Mouse (Mus musculus): ENCODE measurements around the gene Sclt1. TPM values are rescaled to one million over a fixed set of nuclear protein-coding genes. Genes with fewer than 3 reads are reported as not detected.
A peak's percentile ranks its signal among the peaks of the same experiment; 100 is the strongest.

The Sclt1 gene
- polyA plus RNA-seq, 1 experiment, result 9.2 TPM

DNA sequence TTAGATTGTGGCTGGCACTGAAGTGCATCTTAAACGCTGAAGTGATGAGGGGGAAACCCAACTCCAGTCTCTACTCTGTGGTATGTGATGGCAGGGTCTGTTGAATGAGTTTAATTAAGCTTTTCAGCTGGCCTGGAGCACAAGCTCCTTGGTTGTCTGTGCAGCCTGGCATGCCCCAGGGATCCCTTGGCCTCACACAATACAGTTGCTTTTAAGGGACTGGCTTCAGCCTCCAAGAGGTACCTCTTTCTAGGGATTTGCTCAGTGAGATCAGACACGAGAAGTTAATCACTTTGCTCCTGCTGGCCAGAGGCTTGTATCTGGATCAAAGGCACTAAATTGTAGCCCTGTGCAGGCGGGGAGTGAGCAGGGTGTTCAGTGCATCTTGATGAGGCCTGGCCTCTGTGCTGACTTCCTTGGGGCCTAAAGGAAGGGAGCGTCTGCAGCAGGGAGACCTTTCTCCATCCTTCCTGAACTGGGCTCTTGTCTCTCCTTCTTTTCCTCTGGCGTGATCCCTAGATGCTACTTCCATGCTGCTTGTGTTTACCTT lies 138.8 kb downstream of the Sclt1 start:
- DNase-seq, result no peak
- Histone ChIP-seq H3K27me3 (ENCODE audit: control insufficient read depth, insufficient read depth, low read length) (no peaks in the 10 kb centered on the region), H3K4me3 (ENCODE audit: control insufficient read depth, insufficient read depth, low read length) (no peak overlapping the region), H3K4me1 (replicated peaks; ENCODE audit: control insufficient read depth, insufficient read depth, low read length) (peaks cover 31% of the 10 kb centered on the region), H3K27ac (ENCODE audit: control insufficient read depth, insufficient read depth, low read length) (no peak overlapping the region), H3K36me3 (ENCODE audit: control insufficient read depth, insufficient read depth, low read length) (peaks cover 7% of the 10 kb centered on the region; the same call in 1 of the 2 replicates)
- 81% methylated on average over 5 of the region's 5 CpGs for WGBS
- TF ChIP-seq CTCF (IDR thresholded peaks at IDR 0.05; ENCODE audit: borderline replicate concordance, control insufficient read depth, extremely low read depth, insufficient read depth, low read length, poor library complexity), result no peak
- TF ChIP-seq POLR2A (IDR thresholded peaks at IDR 0.05; ENCODE audit: control insufficient read depth, extremely low read depth, insufficient read depth, low read length, poor library complexity), result no peak

DNA sequence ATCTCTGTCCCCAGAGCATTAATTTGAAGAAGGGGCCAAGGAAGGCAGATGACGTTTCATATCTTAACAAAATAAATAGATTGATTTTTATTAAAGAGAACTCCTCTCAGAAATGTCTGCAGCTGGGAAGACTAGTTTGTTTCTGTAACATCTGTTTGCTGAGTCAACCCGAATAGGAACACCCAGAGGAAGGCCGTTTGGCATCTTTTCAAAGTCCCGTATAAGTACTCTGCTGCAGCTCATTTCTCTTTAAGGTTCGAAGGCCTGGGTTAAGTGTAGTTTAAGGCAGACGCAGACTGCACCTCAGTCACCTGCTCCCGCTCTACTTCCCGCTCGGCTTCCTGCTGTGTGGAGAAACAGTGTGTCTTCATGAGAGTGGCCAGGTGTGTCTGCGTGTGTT lies 139.4 kb downstream of the Sclt1 start:
- no peaks in the 10 kb centered on the region for H3K27me3 ChIP-seq (ENCODE audit: control insufficient read depth, insufficient read depth, low read length)
- H3K36me3 ChIP-seq (ENCODE audit: control insufficient read depth, insufficient read depth, low read length), result peaks cover 10% of the 10 kb centered on the region
- H3K4me1 ChIP-seq (replicated peaks; ENCODE audit: control insufficient read depth, insufficient read depth, low read length), result peaks cover 31% of the 10 kb centered on the region
- no peak for DNase-seq
- 26% methylated on average over 10 of the region's 10 CpGs for WGBS
- H3K4me3 ChIP-seq (ENCODE audit: control insufficient read depth, insufficient read depth, low read length), result no peak overlapping the region
- no peak overlapping the region for H3K27ac ChIP-seq (ENCODE audit: control insufficient read depth, insufficient read depth, low read length)
- TF ChIP-seq POLR2A (IDR thresholded peaks at IDR 0.05; ENCODE audit: control insufficient read depth, extremely low read depth, insufficient read depth, low read length, poor library complexity), result no peak
- no peak for TF ChIP-seq CTCF (IDR thresholded peaks at IDR 0.05; ENCODE audit: borderline replicate concordance, control insufficient read depth, extremely low read depth, insufficient read depth, low read length, poor library complexity)

DNA sequence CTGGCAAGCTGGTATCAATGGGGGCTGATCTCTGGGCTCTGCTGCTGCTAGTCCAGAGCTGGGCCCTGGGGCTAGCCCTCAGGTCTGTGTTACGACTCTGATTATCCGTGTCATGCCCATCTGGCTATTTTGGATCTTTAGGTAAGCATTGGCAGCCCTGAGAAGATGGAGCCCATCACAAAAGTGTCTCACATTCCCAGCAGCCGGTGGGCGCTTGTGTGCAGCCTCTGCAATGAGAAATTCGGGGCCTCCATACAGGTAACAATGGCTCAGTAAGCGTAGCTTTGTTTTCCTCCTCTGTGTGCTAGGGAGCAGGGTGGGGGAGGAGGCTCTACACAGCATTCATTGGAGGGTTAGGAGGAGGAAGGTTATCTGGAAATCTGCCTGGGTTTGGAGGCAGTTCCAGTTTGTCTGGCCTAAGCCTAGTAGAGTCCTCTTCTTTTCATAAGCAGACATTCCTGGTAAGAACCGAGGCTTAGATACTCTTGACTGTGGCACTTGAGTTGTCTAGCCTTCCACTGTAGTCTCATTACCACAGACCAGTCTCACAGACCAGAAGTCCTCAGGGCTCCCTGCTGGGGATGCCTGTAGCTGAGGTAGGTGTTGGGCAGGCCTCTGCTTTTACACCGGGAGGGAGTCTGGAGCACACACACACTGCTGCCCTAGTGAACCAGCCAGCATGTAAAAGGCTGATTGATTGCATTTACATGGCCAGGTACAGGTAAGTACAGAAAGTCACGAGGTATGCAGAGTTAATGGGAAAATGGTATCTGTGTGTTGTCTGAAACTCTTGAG lies 140.9 kb downstream of the Sclt1 start:
- H3K36me3 ChIP-seq (ENCODE audit: control insufficient read depth, insufficient read depth, low read length), result peaks cover 23% of the 10 kb centered on the region
- TF ChIP-seq POLR2A (IDR thresholded peaks at IDR 0.05; ENCODE audit: control insufficient read depth, extremely low read depth, insufficient read depth, low read length, poor library complexity) (no peak), CTCF (IDR thresholded peaks at IDR 0.05; ENCODE audit: borderline replicate concordance, control insufficient read depth, extremely low read depth, insufficient read depth, low read length, poor library complexity) (no peak)
- WGBS, result 95% methylated on average over 9 of the region's 9 CpGs
- peaks cover 31% of the 10 kb centered on the region for H3K4me1 ChIP-seq (replicated peaks; ENCODE audit: control insufficient read depth, insufficient read depth, low read length)
- no peak for DNase-seq
- no peak overlapping the region for H3K27ac ChIP-seq (ENCODE audit: control insufficient read depth, insufficient read depth, low read length)
- no peaks in the 10 kb centered on the region for H3K27me3 ChIP-seq (ENCODE audit: control insufficient read depth, insufficient read depth, low read length)
- H3K4me3 ChIP-seq (ENCODE audit: control insufficient read depth, insufficient read depth, low read length), result no peak overlapping the region

DNA sequence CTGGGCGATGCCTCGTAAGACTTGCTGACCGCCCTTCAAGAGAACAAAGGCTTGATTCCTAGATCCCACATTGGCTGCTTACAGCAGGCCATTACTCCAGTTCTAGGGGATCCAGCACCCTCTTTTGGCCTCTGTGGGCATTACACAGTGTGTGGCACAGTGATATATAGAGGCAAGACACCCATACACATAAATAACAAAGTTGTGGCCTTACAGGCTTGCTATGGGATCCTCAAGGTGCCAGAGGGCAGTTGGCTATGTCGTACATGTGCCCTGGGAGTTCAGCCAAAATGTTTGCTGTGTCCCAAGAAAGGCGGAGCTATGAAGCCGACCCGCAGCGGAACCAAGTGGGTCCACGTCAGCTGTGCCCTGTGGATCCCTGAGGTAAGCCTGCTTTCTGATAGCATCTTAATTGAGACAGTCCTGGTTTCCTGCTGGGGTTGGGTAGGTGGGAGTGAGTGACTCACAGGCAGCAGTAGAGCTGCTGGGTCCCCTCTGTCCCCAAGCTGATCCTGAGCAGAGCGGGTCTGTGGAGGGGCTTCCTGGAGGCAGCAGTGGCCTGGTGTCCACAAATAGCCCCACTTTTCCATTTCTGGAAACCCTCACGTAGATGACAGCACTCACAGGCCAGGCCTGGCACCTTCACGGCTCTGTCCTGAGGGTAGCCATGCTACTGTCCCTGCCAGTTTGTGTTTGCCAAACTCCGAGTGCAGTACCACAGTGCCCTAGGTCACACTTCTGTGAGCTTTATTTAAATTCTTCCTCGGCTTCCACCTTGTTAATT lies 142.3 kb downstream of the Sclt1 start:
- TF ChIP-seq POLR2A (IDR thresholded peaks at IDR 0.05; ENCODE audit: control insufficient read depth, extremely low read depth, insufficient read depth, low read length, poor library complexity), result no peak
- TF ChIP-seq CTCF (IDR thresholded peaks at IDR 0.05; ENCODE audit: borderline replicate concordance, control insufficient read depth, extremely low read depth, insufficient read depth, low read length, poor library complexity), result no peak
- Histone ChIP-seq H3K36me3 (ENCODE audit: control insufficient read depth, insufficient read depth, low read length) (peaks cover 26% of the 10 kb centered on the region), H3K27ac (ENCODE audit: control insufficient read depth, insufficient read depth, low read length) (no peak overlapping the region), H3K4me3 (ENCODE audit: control insufficient read depth, insufficient read depth, low read length) (no peak overlapping the region), H3K4me1 (replicated peaks; ENCODE audit: control insufficient read depth, insufficient read depth, low read length) (peaks cover 23% of the 10 kb centered on the region), H3K27me3 (ENCODE audit: control insufficient read depth, insufficient read depth, low read length) (no peaks in the 10 kb centered on the region)
- peak; percentile 65 for DNase-seq
- WGBS, result 96% methylated on average over 14 of the region's 14 CpGs

DNA sequence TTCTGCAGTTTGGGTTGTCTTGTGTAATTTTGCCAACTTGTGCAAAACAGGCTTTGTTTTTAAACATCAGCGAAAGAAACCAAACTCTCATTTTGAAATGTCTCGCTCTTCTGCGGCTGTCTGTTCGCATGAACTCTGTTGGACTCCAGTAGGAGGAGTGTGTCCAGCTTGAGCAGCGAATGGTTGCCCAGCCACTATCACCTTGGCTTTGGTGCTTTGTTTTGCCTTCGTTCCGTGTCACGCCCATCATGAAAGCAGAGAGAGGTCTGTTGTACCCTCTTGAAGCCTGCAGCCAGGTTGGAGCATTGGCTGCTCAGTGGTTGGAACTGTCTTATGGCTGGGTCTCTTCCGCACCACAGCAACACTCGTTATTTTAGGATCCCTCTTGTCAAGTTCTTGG lies 143.1 kb downstream of the Sclt1 start:
- 94% methylated on average over 10 of the region's 10 CpGs for WGBS
- H3K4me3 ChIP-seq (ENCODE audit: control insufficient read depth, insufficient read depth, low read length), result no peak overlapping the region
- no peak for TF ChIP-seq POLR2A (IDR thresholded peaks at IDR 0.05; ENCODE audit: control insufficient read depth, extremely low read depth, insufficient read depth, low read length, poor library complexity)
- TF ChIP-seq CTCF (IDR thresholded peaks at IDR 0.05; ENCODE audit: borderline replicate concordance, control insufficient read depth, extremely low read depth, insufficient read depth, low read length, poor library complexity), result no peak
- peaks cover 17% of the 10 kb centered on the region for H3K4me1 ChIP-seq (replicated peaks; ENCODE audit: control insufficient read depth, insufficient read depth, low read length)
- DNase-seq, result no peak
- no peaks in the 10 kb centered on the region for H3K27me3 ChIP-seq (ENCODE audit: control insufficient read depth, insufficient read depth, low read length)
- peaks cover 33% of the 10 kb centered on the region for H3K36me3 ChIP-seq (ENCODE audit: control insufficient read depth, insufficient read depth, low read length)
- no peak overlapping the region for H3K27ac ChIP-seq (ENCODE audit: control insufficient read depth, insufficient read depth, low read length)

DNA sequence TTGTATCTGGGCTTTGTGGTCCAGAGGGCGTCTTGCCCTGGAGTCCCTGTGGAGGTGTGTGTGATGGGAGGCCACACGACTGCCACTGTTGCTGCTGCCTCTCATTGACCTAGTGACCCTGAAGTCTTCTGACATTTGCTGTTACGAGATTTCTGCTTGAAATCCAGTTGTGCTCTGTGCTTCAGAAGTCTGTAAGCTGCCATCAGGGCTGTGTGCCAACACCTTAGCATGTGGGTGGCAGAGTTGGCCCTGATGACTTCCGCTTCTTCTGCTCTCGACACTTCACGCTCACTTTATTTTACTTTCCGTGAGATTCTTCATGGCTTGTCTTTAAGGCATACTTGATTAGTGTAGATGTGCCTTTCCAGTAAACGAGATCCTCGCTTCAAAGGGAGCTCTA lies 143.9 kb downstream of the Sclt1 start:
- Histone ChIP-seq H3K27ac (ENCODE audit: control insufficient read depth, insufficient read depth, low read length) (no peak overlapping the region), H3K4me1 (replicated peaks; ENCODE audit: control insufficient read depth, insufficient read depth, low read length) (peaks cover 9% of the 10 kb centered on the region), H3K36me3 (ENCODE audit: control insufficient read depth, insufficient read depth, low read length) (peaks cover 41% of the 10 kb centered on the region), H3K4me3 (ENCODE audit: control insufficient read depth, insufficient read depth, low read length) (no peak overlapping the region), H3K27me3 (ENCODE audit: control insufficient read depth, insufficient read depth, low read length) (no peaks in the 10 kb centered on the region)
- no peak for TF ChIP-seq POLR2A (IDR thresholded peaks at IDR 0.05; ENCODE audit: control insufficient read depth, extremely low read depth, insufficient read depth, low read length, poor library complexity)
- no peak for TF ChIP-seq CTCF (IDR thresholded peaks at IDR 0.05; ENCODE audit: borderline replicate concordance, control insufficient read depth, extremely low read depth, insufficient read depth, low read length, poor library complexity)
- 94% methylated on average over 9 of the region's 9 CpGs for WGBS
- DNase-seq, result no peak
